Mouse (Mus musculus): Measurements from ENCODE around the gene Ufc1.

DNA sequence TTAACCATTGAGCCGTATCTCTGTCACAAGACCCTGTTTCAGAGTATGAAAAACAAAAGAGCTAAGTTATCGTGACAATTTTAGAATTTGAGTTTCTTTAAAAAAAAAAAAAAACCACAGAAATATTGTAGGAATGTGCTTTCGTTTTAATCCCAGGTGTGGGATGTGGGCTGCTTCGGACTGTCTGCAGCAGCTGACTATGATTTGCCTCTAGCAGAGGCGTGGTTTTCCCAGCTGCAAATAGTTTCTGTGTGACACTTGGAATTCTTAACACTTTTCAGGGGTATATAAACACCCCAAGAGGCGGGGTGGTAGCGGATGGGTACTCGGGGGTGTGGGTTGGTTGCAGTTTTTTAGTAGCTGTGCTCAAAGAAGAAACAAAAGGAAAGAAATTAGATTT lies 49.5 kb downstream of the Ufc1 start:
- TF ChIP-seq EP300 (IDR thresholded peaks at IDR 0.05; ENCODE audit: low read depth in 1 of 2, low read length in 2 of 2) (no peak), GATA1 (IDR thresholded peaks at IDR 0.05; ENCODE audit: low read depth, low read length) (no peak), ZMIZ1 (IDR thresholded peaks at IDR 0.05; ENCODE audit: low read depth, low read length) (no peak), MAFK (IDR thresholded peaks at IDR 0.05; ENCODE audit: borderline replicate concordance, low read depth, low read length) (no peak), MYC (IDR thresholded peaks at IDR 0.05; ENCODE audit: low read depth, low read length) (no peak), MEF2A (IDR thresholded peaks at IDR 0.05; ENCODE audit: extremely low read depth, insufficient replicate concordance, low read depth, low read length, poor library complexity, severe bottlenecking) (no peak), SIN3A (IDR thresholded peaks at IDR 0.05; ENCODE audit: low read length) (no peak)

Measured in MEL (cell line).